Mouse (Mus musculus): ENCODE results near the gene Ralgapa2.

Gene Ralgapa2

DNA sequence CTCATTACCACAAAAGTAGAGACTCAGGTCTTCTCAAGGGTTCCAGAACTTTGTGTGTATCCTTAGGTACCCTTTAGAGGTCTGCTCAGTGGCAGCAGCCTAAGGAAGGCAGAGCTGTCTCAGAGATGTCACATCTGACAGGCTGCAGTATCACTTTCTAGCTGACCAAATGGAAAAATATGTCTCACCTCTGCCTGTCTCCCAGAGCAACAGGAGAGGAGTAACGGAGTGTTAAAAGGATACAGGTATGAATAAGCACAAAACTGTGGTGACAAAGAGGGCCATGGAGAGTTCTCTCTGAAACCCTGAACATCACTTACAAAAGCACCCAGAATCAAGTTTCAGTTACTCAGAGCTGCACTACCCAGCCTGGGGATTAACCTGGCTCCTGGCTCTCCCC is 257.8 kb downstream of the Ralgapa2 start:
- DNase-seq = no peak

DNA sequence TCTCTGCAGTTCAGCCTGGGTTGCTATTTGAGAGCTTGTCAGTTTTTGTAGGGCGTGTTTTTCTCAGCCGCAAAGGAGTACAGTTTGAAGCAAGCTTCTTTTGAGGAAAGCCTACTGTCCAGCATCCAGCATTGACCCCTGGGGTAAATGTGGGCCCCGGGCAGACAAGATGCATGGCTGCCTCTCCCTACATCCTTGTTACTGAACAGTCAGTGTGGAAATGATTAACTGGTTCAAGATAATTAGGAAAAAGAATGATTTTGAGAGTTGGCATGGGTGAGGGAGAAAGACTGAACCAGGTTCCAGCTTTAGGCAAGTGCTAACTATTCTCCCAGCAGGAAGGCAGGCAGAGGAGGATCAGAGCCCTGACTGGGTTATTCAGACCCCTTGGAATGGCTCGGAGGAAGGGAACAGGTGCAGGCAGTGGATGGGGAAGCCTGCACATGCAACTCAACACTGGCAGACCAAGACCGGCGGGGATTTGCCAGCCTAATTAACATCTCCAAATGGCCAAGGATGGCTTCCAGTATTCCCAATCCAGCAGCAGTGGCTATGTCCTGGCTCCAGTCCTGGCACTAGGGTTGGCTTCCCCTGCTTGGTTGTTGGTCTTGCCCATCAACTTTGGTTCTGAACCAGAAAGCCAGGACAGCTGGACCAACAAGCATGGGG is 261.8 kb downstream of the Ralgapa2 start:
- no peak for DNase-seq

DNA sequence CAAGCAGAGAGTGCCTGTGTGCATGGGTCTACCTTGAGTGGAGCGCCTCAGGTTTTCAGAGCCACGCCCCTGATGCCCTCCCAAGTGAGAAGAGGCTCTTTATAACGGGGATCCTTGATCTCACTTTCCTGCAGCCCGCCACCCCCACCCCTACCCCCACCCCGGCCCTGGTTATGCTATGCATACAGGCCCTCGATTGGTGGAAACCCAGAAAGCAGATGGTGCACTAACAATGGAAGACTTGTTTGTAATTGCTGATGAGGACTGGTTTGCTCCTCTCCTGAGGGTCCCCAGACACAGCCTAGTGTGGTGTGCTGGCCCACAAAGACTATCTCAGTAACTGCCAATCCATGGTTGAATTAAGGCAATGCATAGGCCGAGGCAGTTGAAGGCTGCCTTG is 263.1 kb downstream of the Ralgapa2 start:
- no peak for DNase-seq

DNA sequence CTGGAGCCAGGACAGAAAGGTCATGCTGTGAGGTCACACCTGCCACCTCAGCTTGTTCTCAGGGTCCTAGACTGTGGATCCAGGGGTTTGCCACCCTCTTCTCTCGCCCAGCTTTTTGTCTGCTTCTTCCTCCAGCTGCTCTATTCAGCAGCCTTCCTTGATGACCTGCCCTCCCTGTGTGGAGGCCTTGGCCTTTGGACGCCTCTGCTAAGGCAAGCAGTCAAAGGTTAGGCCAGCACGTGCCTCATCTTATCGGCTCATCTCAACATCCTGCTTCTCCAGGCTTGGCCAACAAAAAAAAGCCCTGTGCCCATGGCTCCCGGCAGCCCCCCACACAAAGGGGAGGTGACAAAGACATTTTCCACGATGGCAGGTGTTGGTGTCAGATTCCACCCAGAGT is 264.6 kb downstream of the Ralgapa2 start:
- no peak for DNase-seq

DNA sequence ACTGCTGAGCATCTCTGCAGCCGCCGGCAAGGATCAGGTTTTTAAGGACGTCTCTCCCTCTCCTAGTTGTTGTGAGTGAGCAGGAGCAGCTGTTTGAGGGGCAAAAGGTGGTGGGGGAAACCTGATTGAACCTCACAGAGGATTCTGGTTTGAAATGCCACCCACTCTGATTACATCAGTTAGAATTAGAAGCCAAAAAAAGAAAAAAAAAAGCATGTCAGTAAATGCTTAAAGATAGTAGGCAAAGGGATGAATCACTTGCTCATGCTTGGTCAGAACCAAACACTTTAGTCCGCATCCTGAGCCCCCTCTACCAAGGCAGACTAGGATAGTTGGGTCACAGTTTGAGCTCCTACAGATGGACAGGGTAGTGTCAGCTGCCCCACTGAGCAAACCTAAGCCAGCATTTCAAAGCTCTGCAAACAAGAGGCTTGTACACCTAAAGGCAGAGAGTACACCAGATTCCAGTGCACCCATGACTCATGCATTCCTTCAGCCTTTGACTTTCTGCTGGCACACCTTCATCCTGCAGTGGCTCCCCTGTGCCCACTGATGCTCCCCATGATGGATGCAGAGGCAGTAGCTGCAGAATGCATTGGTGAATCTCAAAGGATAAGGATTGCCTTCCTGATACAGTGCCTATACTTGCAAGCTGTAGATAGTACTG is 265.6 kb downstream of the Ralgapa2 start:
- no peak for DNase-seq

DNA sequence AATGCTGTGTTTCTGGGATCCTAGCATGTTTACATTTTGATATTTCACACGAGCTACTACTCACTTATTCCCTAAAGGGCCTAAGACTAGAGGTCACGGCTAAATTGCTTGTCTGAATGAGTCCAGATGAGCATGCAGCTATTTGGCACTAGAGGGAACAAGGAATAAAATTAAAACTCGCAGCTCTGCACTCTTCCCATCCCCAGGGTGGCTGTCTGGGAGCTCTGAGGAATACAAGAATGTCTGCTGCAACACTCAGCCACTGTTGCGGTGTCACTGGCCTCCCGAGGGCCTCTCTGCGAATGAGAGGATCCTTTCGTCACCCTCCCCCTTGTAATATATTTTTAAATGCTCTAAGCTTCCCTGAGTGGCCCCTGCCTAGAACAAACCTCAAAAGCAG is 266.7 kb downstream of the Ralgapa2 start:
- DNase-seq = no peak

DNA sequence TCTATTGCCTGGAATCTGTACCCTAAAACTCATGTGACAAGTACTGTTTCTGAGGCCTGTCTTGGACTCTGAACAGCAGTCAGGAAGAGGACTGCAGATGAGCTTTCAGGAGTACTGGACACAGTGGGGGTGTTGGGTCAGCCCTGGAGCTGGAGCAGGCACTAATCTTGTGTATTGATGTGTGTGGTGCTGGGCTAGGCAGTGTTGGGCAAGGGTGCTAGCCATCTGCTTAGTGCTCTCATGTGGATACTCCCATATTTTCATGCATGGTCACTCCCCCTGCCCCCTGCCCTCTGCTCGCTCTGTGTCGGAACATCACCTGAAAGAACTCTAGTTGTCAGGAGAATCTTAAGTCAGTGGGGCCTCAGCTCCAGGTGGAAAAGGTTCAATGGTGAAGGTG is 268.1 kb downstream of the Ralgapa2 start:
- DNase-seq = no peak

DNA sequence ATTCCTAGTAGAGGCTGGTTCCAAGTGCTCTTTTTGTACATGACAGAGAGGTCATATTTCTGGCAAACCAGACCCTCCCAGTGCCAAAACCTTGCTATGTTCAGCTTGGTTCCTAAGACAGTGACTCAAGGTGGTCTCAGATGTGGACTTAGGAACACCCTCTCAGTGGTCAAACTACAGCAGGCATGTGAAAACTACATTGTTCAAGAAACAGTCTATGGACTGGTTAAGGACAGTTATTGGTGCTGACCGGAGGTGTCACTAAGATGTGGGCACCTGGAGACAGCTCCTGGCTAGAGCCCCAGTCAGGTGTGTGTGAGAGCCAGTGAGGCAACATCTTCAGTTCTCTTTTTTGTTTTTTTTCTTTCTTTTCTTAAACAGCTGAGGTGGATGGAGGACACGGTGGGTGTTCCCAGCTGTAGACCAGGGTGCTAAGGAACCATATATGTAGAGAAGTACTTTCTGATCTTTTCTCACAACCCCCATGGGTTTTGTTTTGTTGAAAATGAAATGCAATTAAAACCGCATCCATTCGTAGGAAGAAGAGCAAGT is 272.9 kb downstream of the Ralgapa2 start:
- DNase-seq = no peak

DNA sequence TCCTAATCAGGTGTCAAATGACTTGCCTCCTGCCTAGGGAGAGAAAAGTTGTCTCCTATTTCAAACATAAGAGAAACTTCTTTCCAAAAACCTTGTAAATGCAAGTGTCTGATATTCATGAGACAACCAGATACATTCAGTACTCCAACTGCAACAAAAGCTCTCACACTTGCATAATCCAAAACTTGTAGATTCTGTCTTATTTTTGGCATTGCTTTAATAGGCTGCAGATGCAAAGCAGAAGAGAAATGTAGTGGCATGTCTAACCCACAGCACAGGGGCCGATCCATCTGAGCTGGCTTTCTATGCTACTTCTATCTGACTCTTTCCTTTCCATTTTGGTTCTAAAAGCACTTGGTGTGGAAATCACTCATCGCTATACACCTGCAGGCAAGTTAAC is 280.7 kb downstream of the Ralgapa2 start:
- no peak for DNase-seq

DNA sequence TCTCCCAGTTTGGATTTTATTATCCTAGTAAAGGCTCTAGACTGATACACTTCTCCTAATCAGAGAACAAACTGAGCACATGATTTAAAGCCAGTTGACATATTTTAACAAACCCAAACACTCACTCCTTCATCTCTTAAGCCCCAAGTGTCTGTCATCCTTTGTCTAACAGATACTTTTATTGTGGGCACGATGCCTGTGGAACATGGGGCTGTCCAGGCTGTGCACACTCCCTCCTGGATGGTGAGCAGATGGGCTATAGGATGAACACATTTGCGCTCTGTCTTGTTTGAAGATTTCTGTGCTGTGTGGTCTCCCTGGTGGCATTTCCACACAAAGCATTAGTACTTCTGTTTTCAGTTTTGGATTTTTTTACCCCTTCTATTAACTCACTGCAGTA is 283.7 kb downstream of the Ralgapa2 start:
- DNase-seq = no peak

DNA sequence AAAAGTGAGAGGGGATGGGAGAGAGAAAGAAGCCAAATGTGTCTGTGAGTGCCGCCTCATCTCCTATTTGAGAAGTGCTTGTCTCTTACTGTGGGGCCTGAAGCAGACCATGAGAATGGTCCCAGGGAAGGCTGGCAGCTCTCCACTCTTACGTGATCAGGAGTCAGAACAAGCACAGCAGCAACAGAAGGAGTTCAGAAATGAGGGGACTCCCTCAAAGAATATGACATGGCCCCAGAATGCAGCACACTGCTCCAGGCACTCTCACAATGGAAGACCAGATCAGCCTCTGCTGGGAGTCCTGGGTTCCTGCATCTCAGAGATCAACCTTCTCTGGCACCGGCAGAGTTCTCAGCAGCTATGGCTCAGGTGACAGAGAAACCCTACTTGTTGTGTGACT is 284.5 kb downstream of the Ralgapa2 start:
- no peak for DNase-seq

DNA sequence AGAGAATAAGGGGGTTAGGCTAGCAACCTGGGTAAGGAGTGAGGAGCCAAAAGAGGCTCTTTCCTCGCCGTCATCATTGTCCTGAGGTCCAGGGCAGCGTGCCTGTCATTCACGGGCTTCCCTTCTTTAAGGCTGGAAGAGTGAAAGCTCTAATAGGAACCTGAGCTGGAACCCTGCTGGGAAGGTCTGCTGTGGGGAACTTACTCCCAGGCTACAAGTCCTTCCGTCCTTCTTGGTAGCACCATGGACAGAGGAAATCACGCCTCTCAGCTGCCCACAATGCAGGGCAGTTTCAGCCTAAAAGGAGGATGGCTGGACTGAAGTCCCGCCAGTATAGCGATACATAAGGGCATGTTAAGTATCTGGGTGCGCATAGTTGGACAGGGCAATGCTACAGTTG is 285.7 kb downstream of the Ralgapa2 start:
- DNase-seq = no peak

DNA sequence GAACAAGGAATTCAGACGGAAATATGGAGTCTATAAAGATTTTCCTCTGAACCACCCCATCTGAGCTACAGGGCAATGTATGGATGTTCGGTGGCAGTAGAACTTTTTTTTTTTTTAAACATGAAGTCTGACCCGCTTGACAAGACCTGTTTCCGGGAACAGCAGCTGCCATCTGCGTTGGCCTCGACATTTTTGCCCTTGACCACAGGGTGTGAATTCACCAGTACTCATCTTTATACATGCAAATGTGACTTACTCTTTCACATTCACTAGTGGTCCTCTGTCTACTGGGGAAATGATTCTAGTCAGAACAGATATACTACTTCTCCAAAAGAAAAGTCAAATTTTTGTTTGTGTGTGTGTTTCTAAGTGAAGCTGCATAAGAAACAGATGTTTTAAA is 286.3 kb downstream of the Ralgapa2 start:
- DNase-seq = no peak

DNA sequence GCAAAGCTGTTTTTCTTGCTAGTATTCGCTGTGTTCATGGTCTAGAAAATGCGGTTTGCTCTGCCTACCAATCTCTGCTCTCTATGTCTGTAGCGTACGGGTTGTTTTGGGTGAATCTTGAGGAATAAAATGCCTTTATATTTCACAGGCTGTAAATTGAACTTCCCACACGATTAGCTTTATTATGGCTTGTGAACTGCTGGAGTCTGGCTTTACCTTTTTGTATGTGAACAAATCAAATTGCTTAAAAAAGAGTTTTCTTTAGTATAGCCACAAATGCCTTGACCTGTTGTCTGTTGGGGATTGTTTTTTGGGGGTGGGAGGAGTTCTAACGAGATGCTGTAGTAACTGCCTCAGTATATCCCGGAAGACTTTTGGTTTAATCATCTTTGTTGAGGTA is 288.0 kb downstream of the Ralgapa2 start:
- no peak for DNase-seq

DNA sequence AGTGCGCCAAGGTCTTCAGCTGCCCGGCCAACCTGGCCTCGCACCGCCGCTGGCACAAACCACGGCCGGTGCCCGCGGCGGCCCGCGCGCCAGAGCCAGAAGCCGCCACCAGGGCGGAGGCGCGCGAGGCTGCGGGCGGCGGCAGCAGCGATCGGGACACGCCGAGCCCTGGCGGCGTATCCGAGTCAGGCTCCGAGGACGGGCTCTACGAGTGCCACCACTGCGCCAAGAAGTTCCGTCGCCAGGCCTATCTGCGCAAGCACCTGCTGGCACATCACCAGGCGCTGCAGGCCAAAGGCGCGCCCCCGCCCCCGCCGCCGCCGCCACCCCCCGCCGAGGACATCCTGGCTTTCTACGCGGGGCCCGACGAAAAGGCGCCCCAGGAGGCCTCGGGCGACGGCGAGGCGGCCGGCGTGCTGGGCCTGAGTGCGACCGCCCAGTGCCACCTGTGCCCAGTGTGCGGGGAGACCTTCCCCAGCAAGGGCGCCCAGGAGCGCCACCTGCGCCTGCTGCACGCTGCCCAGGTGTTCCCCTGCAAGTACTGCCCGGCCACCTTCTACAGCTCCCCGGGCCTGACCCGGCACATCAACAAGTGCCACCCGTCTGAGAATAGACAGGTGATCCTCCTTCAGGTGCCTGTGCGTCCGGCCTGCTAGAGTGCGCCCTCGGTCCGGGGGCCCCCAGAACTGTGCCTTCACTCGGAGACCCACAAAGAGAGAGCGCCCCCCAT is 288.8 kb downstream of the Ralgapa2 start:
- peak; percentile 48 for DNase-seq

DNA sequence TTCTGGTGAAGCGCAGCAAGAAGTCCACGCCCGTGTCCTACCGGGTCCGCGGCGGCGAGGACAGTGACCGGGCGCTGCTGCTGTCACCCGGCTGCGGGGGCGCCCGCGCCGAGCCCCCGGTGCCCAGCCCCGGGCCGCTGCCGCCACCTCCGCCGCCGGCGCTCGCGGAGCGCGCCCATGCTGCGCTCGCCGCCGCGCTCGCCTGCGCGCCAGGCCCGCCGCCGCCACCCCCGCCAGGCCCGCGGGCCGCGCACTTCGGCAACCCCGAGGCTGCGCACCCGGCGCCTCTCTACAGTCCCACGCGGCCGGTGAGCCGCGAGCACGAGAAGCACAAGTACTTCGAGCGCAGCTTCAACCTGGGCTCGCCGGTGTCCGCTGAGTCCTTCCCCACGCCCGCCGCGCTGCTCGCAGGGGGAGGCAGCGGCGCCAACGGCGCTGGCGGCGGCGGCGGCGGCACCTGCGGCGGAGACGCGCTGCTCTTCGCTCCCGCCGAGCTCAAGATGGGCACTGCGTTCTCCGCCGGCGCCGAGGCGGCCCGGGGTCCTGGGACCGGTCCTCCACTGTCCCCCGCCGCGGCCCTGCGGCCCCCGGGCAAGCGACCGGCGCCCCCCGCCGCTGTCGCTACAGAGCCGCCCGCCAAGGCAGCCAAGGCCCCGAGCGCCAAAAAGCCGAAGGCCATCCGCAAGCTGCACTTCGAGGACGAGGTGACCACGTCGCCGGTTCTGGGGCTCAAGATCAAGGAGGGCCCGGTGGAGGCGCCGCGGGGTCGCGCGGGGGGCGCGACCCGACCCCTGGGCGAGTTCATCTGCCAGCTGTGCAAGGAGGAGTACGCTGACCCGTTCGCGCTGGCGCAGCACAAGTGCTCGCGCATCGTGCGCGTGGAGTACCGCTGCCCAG is 289.6 kb downstream of the Ralgapa2 start:
- DNase-seq = peak; percentile 38

DNA sequence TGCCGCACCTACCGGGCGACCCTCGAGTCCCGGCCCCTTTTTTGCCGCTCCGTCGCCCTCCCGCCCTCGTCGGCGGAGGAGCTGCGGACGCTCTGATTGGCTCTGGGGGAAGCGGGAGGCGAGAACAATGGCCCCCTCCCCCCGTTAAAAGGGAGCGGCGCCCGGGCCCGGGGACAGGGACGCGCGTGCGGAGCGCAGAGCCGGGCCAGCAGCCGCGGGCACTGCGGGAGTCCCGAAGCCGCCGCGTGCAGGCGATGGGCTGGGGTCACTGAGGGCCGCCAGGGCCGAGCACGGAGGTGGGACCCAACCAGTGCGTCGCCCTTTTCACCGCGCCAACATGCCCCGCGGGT is 290.2 kb downstream of the Ralgapa2 start:
- peak; percentile 25 for DNase-seq

DNA sequence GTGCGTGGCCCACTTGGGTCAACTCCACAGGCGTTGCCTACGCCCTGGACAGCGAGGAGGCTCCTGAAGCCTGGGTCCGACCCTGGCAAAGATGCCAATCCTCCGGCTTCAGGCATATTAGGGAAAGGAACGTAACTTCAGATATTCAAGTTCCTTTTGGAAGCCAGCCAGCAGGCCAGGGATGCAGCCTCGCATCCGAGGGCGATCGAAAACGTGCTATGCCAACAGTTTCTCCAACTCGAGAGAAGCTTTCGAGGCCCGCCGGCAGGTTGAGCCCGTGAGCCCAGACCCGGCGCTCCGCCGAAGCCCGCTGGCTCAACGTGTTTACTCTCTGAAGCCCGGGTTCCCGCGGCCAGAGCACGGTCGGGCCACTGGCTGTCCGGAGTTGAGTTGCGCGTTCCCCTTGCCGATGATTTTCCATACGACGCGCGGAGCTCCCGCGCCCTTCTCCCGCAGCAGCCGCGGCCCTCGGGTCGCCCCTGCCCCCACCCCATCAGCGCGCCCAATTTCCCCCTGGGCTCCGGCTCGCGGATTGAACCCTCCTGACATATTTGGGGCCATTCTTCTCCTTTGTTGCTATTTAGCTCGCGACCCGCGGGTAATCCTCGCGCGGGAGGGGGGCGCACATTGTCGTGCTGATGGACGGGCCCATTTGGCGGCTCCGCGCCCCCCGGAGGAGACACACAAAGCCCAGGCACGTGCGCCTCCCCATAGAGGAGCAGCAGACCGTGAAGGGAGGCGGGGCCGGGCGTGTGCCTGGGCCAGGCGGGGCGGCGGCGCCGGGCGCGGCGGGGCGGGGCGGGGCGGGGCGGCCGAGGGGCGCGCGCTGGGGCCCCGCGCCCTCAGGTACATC is 290.8 kb downstream of the Ralgapa2 start, which contains the start of gene Insm1:
Insm1 (plus strand) TSS at position 846 of the 853 bp plus-strand sequence.
- peak; percentile 39 for DNase-seq

DNA sequence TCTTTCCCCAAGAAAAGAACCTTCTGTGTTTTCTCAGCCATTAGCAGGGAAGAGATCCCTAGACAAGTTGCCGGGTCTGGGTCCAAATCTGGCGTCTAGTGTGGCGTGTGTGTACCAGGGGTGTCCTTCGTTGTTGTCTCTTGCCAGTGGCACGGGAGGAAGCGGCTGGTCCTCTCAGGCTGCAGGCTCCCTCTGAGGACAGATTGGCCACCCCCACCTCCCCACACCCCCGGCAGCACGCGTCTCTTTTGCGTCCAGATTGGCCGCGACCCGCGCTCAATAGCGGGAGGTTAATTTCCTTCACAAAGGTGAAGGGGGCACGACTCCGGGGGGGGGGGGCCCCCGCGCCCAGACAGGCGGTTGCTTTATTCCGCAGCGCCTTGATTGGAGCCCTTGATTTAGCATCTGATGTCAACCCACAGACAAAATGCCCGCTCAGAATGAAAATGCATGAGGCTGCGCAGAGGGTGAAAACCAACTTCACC is 291.5 kb downstream of the Ralgapa2 start:
- DNase-seq = no peak

DNA sequence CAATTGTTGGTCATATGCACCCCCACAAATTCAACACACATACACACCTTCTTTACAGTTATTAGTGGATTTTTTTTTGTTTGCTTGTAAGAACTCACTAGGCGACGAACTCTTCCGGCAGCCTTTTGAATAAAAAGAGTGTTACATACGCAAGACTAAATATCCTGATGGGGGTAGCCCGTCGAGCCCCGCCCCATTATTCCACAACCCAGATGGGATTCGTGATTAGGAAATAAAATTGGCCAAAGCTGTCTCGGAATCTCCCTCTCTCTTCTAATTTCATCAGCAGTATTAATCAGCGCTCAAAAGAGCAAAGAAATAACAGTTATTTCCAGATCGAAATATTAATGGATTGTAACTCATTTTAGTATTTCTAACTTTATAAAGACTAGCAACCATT is 292.4 kb downstream of the Ralgapa2 start:
- DNase-seq = no peak

DNA sequence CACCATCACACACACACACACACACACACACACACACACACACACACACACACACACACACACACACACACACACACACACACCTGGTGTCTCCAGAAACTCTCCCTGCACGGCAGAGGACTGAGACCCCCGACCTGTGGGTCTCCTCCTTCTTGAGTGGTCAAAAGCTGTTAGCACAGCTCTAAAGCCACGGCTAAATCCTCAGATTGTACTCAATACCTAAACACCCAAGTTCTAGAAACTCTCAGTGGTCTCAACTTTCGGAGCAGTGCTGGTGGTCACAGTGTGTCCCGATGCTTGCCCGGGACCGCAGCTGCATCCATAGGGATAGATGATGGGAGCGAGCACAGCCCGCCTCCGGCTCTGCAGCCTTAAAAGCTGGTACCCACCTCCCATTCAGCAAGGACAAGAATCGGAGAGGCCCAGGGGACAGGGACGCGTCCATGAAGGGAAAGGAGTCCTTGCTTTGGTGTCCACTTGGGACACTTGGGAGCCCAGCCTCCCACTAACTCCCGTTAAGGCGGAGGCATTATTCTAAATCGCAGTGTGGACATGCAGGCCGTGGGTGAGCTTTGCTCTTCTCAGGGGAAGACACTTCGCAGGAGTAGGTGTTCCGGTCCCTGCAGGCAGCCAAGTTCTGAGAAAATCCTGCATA is 293.1 kb downstream of the Ralgapa2 start:
- DNase-seq = no peak
